Mouse (Mus musculus) midbrain, embryonic 13.5 days (tissue): ENCODE data around the gene Zfp213. TPM values are rescaled to one million over a fixed set of nuclear protein-coding genes. Genes with fewer than 3 reads are reported as not detected.
A peak's percentile ranks its signal among the peaks of the same experiment; 100 is the strongest.

Experiments
- ATAC-seq: fragments of 200-750 bp; cut with Nextera tagmentation; 2 replicates; pipeline ENCODE4 v1.8.0; 2017; ENCODE audit warnings: mild to moderate bottlenecking, moderate TSS enrichment, moderate library complexity
- H3K27ac ChIP-seq: fragments of 300-500 bp; sonication (generic); 2 replicates; pipeline ENCODE4 v1.5.1; 2015; ENCODE audit warnings: inconsistent platforms, mild to moderate bottlenecking, moderate library complexity
- H3K27me3 ChIP-seq: fragments of 300-500 bp; sonication (generic); 2 replicates; pipeline ENCODE4 v1.6.1; 2015; ENCODE audit warnings: mild to moderate bottlenecking, inconsistent platforms
- H3K36me3 ChIP-seq: fragments of 300-500 bp; sonication (generic); 2 replicates; pipeline ENCODE4 v1.6.1; 2015; ENCODE audit warnings: mild to moderate bottlenecking, inconsistent platforms
- H3K4me1 ChIP-seq: fragments of 300-500 bp; sonication (generic); replicated peaks from 2 replicates; pipeline ENCODE4 v1.6.1; 2015; ENCODE audit warnings: inconsistent platforms
- H3K4me2 ChIP-seq: fragments of 300-500 bp; sonication (generic); replicated peaks from 2 replicates; pipeline ENCODE4 v1.6.1; 2015; ENCODE audit warnings: moderate library complexity, mild to moderate bottlenecking, inconsistent platforms
- H3K4me3 ChIP-seq: fragments of 300-500 bp; sonication (generic); replicated peaks from 2 replicates; pipeline ENCODE4 v1.5.1; 2015; ENCODE audit warnings: mild to moderate bottlenecking, inconsistent platforms
- H3K9ac ChIP-seq: fragments of 300-500 bp; sonication (generic); replicated peaks from 2 replicates; pipeline ENCODE4 v1.6.1; 2015; ENCODE audit warnings: mild to moderate bottlenecking, inconsistent platforms
- H3K9me3 ChIP-seq: fragments of 300-500 bp; sonication (generic); 2 replicates; pipeline ENCODE4 v1.6.1; 2016; ENCODE audit warnings: mild to moderate bottlenecking, inconsistent platforms
- WGBS: fragments of 180-500 bp; shearing (Covaris S2); methylation state at CpG from one replicate; pipeline ENCODE4 v1.1.7; 2015; 5-methylcytosine and 5-hydroxymethylcytosine counted together
- polyA plus RNA-seq: library from polyadenylated mRNA; unstranded; fragments of >200 nt; fragmentation: Nextera tagmentation; extraction: Ambion mirVana; gene quantifications from 2 replicates; pipeline ENCODE4 v1.2.1, GENCODE M21; 2015

Zfp213 gene
- 18.0 and 20.4 TPM in 2 replicates for polyA plus RNA-seq

- Histone ChIP-seq H3K27me3 (no peaks in the 10 kb centered on the region), H3K4me3 (peak within 1 kb of the TSS; percentile 82), H3K4me1 (peaks cover 15% of the 10 kb centered on the region), H3K9me3 (no peaks in the 10 kb centered on the region), H3K9ac (peak within 1 kb of the TSS; percentile 93), H3K4me2 (peak within 1 kb of the TSS; percentile 60), H3K27ac (peak within 1 kb of the TSS; percentile 93), H3K36me3 (peaks cover 24% of the 10 kb centered on the region)
- ATAC-seq, result peak; percentile 97
- WGBS, result 1% methylated on average over 59 of the region's 59 CpGs
These were observed at the start of gene Zfp213 for GRCm38 (mm10) chr17:23563595-23564367. Gene Zfp213, minus strand, starts transcription at chr17:23564238.

- H3K27me3 ChIP-seq, result no peaks in the 10 kb centered on the region
- H3K4me1 ChIP-seq, result no peaks in the 10 kb centered on the region
- no peak overlapping the region for H3K9ac ChIP-seq
- ATAC-seq, result 0 out of 2 replicates have a peak, but pooled peaks have one; percentile 43
- no peaks in the 10 kb centered on the region for H3K36me3 ChIP-seq
- no peak overlapping the region for H3K4me2 ChIP-seq
- H3K9me3 ChIP-seq, result no peaks in the 10 kb centered on the region
- 88% methylated on average over 28 of the region's 28 CpGs for whole genome bisulfite sequencing
- no peak overlapping the region for H3K4me3 ChIP-seq
- no peak overlapping the region for H3K27ac ChIP-seq
These were observed 46.3 kb upstream of the Zfp213 start for GRCm38 (mm10) chr17:23610361-23610800.

- Histone ChIP-seq H3K4me3 (no peak overlapping the region), H3K36me3 (no peaks in the 10 kb centered on the region), H3K27ac (no peak overlapping the region), H3K27me3 (no peaks in the 10 kb centered on the region), H3K9me3 (no peaks in the 10 kb centered on the region), H3K9ac (no peak overlapping the region), H3K4me2 (no peak overlapping the region), H3K4me1 (no peaks in the 10 kb centered on the region)
- 94% methylated on average over 24 of the region's 24 CpGs for WGBS
- ATAC-seq, result no peak
These were observed 45.6 kb upstream of the Zfp213 start for GRCm38 (mm10) chr17:23609612-23610011.

GRCm38 (mm10) chr17:23605220-23605619, 41.2 kb upstream of the Zfp213 start:
- Histone ChIP-seq H3K36me3 (no peaks in the 10 kb centered on the region), H3K9ac (no peak overlapping the region), H3K4me2 (no peak overlapping the region), H3K27me3 (peaks cover 3% of the 10 kb centered on the region; the same call in 1 of the 2 replicates), H3K9me3 (no peaks in the 10 kb centered on the region), H3K4me1 (no peaks in the 10 kb centered on the region), H3K27ac (no peak overlapping the region), H3K4me3 (no peak overlapping the region)
- 82% methylated on average over 8 of the region's 8 CpGs for WGBS
- ATAC-seq, result no peak

GRCm38 (mm10) chr17:23604394-23604793, 40.4 kb upstream of the Zfp213 start:
- Histone ChIP-seq H3K36me3 (no peaks in the 10 kb centered on the region), H3K9ac (no peak overlapping the region), H3K4me3 (no peak overlapping the region), H3K9me3 (no peaks in the 10 kb centered on the region), H3K27ac (no peak overlapping the region), H3K27me3 (peaks cover 3% of the 10 kb centered on the region; the same call in 1 of the 2 replicates), H3K4me2 (no peak overlapping the region), H3K4me1 (peaks cover 6% of the 10 kb centered on the region)
- WGBS, result 69% methylated on average over 7 of the region's 7 CpGs
- no peak for ATAC-seq

GRCm38 (mm10) chr17:23603542-23603941, 39.5 kb upstream of the Zfp213 start:
- WGBS, result 62% methylated on average over 2 of the region's 2 CpGs
- ATAC-seq, result no peak

GRCm38 (mm10) chr17:23603077-23603476, 39.0 kb upstream of the Zfp213 start:
- H3K27me3 ChIP-seq, result peaks cover 3% of the 10 kb centered on the region; the same call in 1 of the 2 replicates
- 16% methylated on average over 8 of the region's 8 CpGs for WGBS

More at GRCm38 (mm10) chr17:23603542-23603941, 39.5 kb upstream of the Zfp213 start:
- no peak overlapping the region for H3K27ac ChIP-seq
- H3K4me3 ChIP-seq, result no peak overlapping the region
- H3K36me3 ChIP-seq, result no peaks in the 10 kb centered on the region
- no peak overlapping the region for H3K4me2 ChIP-seq
- H3K27me3 ChIP-seq, result peaks cover 3% of the 10 kb centered on the region; the same call in 1 of the 2 replicates
- no peak overlapping the region for H3K9ac ChIP-seq
- no peaks in the 10 kb centered on the region for H3K9me3 ChIP-seq
- H3K4me1 ChIP-seq, result peaks cover 14% of the 10 kb centered on the region

GRCm38 (mm10) chr17:23601836-23602585, 38.0 kb upstream of the Zfp213 start:
- no peak overlapping the region for H3K27ac ChIP-seq
- no peak overlapping the region for H3K4me3 ChIP-seq
- WGBS, result 50% methylated on average over 10 of the region's 10 CpGs
- no peak overlapping the region for H3K4me2 ChIP-seq
- no peak for ATAC-seq
- no peaks in the 10 kb centered on the region for H3K9me3 ChIP-seq
- no peak overlapping the region for H3K9ac ChIP-seq
- peaks cover 3% of the 10 kb centered on the region; the same call in 1 of the 2 replicates for H3K27me3 ChIP-seq
- no peaks in the 10 kb centered on the region for H3K36me3 ChIP-seq
- peaks cover 17% of the 10 kb centered on the region for H3K4me1 ChIP-seq

More at GRCm38 (mm10) chr17:23603077-23603476, 39.0 kb upstream of the Zfp213 start:
- Histone ChIP-seq H3K4me2 (no peak overlapping the region), H3K9me3 (no peaks in the 10 kb centered on the region), H3K4me1 (peaks cover 17% of the 10 kb centered on the region), H3K36me3 (no peaks in the 10 kb centered on the region), H3K9ac (no peak overlapping the region), H3K4me3 (no peak overlapping the region), H3K27ac (no peak overlapping the region)
- ATAC-seq, result no peak

- Histone ChIP-seq H3K27me3 (peaks cover 3% of the 10 kb centered on the region; the same call in 1 of the 2 replicates), H3K27ac (no peak within 1 kb of the TSS), H3K9me3 (no peaks in the 10 kb centered on the region), H3K4me3 (peak within 1 kb of the TSS; percentile 39; the same call in 1 of the 2 replicates), H3K4me2 (peak within 1 kb of the TSS; percentile 58), H3K9ac (peak within 1 kb of the TSS; percentile 40; the same call in 1 of the 2 replicates), H3K4me1 (peaks cover 17% of the 10 kb centered on the region), H3K36me3 (no peaks in the 10 kb centered on the region)
- no peak for ATAC-seq
- WGBS, result 26% methylated on average over 15 of the region's 15 CpGs
These were observed 36.9 kb upstream of the Zfp213 start, which contains the start of gene Zscan10 for GRCm38 (mm10) chr17:23600641-23601622. Gene Zscan10, plus strand, starts transcription at chr17:23600856.

GRCm38 (mm10) chr17:23599605-23600063, 35.6 kb upstream of the Zfp213 start:
- H3K4me3 ChIP-seq, result peak overlapping the region; percentile 39
- peaks cover 3% of the 10 kb centered on the region; the same call in 1 of the 2 replicates for H3K27me3 ChIP-seq
- H3K9me3 ChIP-seq, result no peaks in the 10 kb centered on the region
- peak overlapping the region; percentile 40 for H3K9ac ChIP-seq
- no peak overlapping the region for H3K27ac ChIP-seq
- no peaks in the 10 kb centered on the region for H3K36me3 ChIP-seq
- no peak for ATAC-seq
- H3K4me2 ChIP-seq, result peak overlapping the region; percentile 58
- 43% methylated on average over 7 of the region's 7 CpGs for whole genome bisulfite sequencing
- H3K4me1 ChIP-seq, result peaks cover 17% of the 10 kb centered on the region
